Mouse (Mus musculus): ENCODE measurements around the gene Prg2. TPM values are rescaled to one million over a fixed set of nuclear protein-coding genes. Genes with fewer than 3 reads are reported as not detected.
A peak's percentile ranks its signal among the peaks of the same experiment; 100 is the strongest.

Gene Prg2
- 0.16 TPM in 1 of 2 replicates, not detected in the other for polyA plus RNA-seq (2015; fragmentation: Nextera tagmentation; extraction: Ambion mirVana)

GRCm38 (mm10) chr2:84980188-84980587 is at the start of gene Prg2:
Gene Prg2 (plus strand): TSS chr2:84980461.
- Histone ChIP-seq H3K36me3 (ENCODE audit: control insufficient read depth, insufficient read depth, low read length) (no peaks in the 10 kb centered on the region), H3K4me1 (replicated peaks; ENCODE audit: control insufficient read depth, insufficient read depth) (no peaks in the 10 kb centered on the region), H3K27ac (replicated peaks) (no peak within 1 kb of the TSS), H3K4me3 (ENCODE audit: low read depth, low read length) (no peak within 1 kb of the TSS), H3K4me2 (replicated peaks; ENCODE audit: low read depth) (no peak within 1 kb of the TSS), H3K9me3 (ENCODE audit: control insufficient read depth, low read length) (no peaks in the 10 kb centered on the region), H3K27me3 (ENCODE audit: control insufficient read depth, insufficient read depth, low read length) (no peaks in the 10 kb centered on the region), H3K9ac (ENCODE audit: low read length) (no peak within 1 kb of the TSS)
- TF ChIP-seq EP300 (optimal IDR thresholded peaks at IDR 0.05) (no peak), CTCF (IDR thresholded peaks at IDR 0.05; ENCODE audit: low read depth) (no peak)
- DNase-seq (ENCODE audit: low spot score), result no peak
- 55% methylated on average over 1 of the region's 1 CpGs for WGBS
- no peak for ATAC-seq (ENCODE audit: low FRiP score, low TSS enrichment)

GRCm38 (mm10) chr2:84933992-84934648 is 46.1 kb upstream of the Prg2 start:
- 71% methylated on average over 8 of the region's 8 CpGs for WGBS
- H3K36me3 ChIP-seq (ENCODE audit: control insufficient read depth, insufficient read depth, low read length), result no peaks in the 10 kb centered on the region
- peaks cover 3% of the 10 kb centered on the region; the same call in 1 of the 2 replicates for H3K4me1 ChIP-seq (replicated peaks; ENCODE audit: control insufficient read depth, insufficient read depth)
- DNase-seq (ENCODE audit: low spot score) (no peak), ATAC-seq (ENCODE audit: low FRiP score, low TSS enrichment) (no peak)
- H3K4me3 ChIP-seq (ENCODE audit: low read depth, low read length), result no peak overlapping the region
- no peak for TF ChIP-seq EP300 (optimal IDR thresholded peaks at IDR 0.05)
- no peak for TF ChIP-seq CTCF (IDR thresholded peaks at IDR 0.05; ENCODE audit: low read depth)
- no peaks in the 10 kb centered on the region for H3K27me3 ChIP-seq (ENCODE audit: control insufficient read depth, insufficient read depth, low read length)
- H3K9me3 ChIP-seq (ENCODE audit: control insufficient read depth, low read length), result no peaks in the 10 kb centered on the region
- no peak overlapping the region for H3K9ac ChIP-seq (ENCODE audit: low read length)
- H3K27ac ChIP-seq (replicated peaks), result no peak overlapping the region
- no peak overlapping the region for H3K4me2 ChIP-seq (replicated peaks; ENCODE audit: low read depth)

- Histone ChIP-seq H3K4me1 (replicated peaks; ENCODE audit: control insufficient read depth, insufficient read depth) (peaks cover 3% of the 10 kb centered on the region; the same call in 1 of the 2 replicates), H3K4me3 (ENCODE audit: low read depth, low read length) (no peak overlapping the region), H3K9ac (ENCODE audit: low read length) (no peak overlapping the region), H3K27me3 (ENCODE audit: control insufficient read depth, insufficient read depth, low read length) (no peaks in the 10 kb centered on the region), H3K36me3 (ENCODE audit: control insufficient read depth, insufficient read depth, low read length) (no peaks in the 10 kb centered on the region), H3K27ac (replicated peaks) (no peak overlapping the region), H3K9me3 (ENCODE audit: control insufficient read depth, low read length) (no peaks in the 10 kb centered on the region), H3K4me2 (replicated peaks; ENCODE audit: low read depth) (no peak overlapping the region)
- ATAC-seq (ENCODE audit: low FRiP score, low TSS enrichment) (no peak), DNase-seq (ENCODE audit: low spot score) (no peak)
- TF ChIP-seq CTCF (IDR thresholded peaks at IDR 0.05; ENCODE audit: low read depth) (no peak), EP300 (optimal IDR thresholded peaks at IDR 0.05) (no peak)
- 74% methylated on average over 4 of the region's 4 CpGs for WGBS
Observed at GRCm38 (mm10) chr2:84934649-84935007, 45.6 kb upstream of the Prg2 start.

GRCm38 (mm10) chr2:84935065-84935464 is 45.2 kb upstream of the Prg2 start:
- H3K36me3 ChIP-seq (ENCODE audit: control insufficient read depth, insufficient read depth, low read length), result no peaks in the 10 kb centered on the region
- DNase-seq (ENCODE audit: low spot score) (no peak), ATAC-seq (ENCODE audit: low FRiP score, low TSS enrichment) (no peak)
- no peak overlapping the region for H3K4me2 ChIP-seq (replicated peaks; ENCODE audit: low read depth)
- H3K4me3 ChIP-seq (ENCODE audit: low read depth, low read length), result no peak overlapping the region
- H3K4me1 ChIP-seq (replicated peaks; ENCODE audit: control insufficient read depth, insufficient read depth), result peaks cover 3% of the 10 kb centered on the region; the same call in 1 of the 2 replicates
- 84% methylated on average over 5 of the region's 5 CpGs for WGBS
- H3K9ac ChIP-seq (ENCODE audit: low read length), result no peak overlapping the region
- no peak overlapping the region for H3K27ac ChIP-seq (replicated peaks)
- TF ChIP-seq CTCF (IDR thresholded peaks at IDR 0.05; ENCODE audit: low read depth) (no peak), EP300 (optimal IDR thresholded peaks at IDR 0.05) (no peak)
- H3K27me3 ChIP-seq (ENCODE audit: control insufficient read depth, insufficient read depth, low read length), result no peaks in the 10 kb centered on the region
- H3K9me3 ChIP-seq (ENCODE audit: control insufficient read depth, low read length), result no peaks in the 10 kb centered on the region

- H3K27me3 ChIP-seq (ENCODE audit: control insufficient read depth, insufficient read depth, low read length), result no peaks in the 10 kb centered on the region
- no peaks in the 10 kb centered on the region for H3K36me3 ChIP-seq (ENCODE audit: control insufficient read depth, insufficient read depth, low read length)
- H3K9ac ChIP-seq (ENCODE audit: low read length), result peak within 1 kb of the TSS; percentile 69
- DNase-seq (ENCODE audit: low spot score) (peak; percentile 77), ATAC-seq (ENCODE audit: low FRiP score, low TSS enrichment) (peak; percentile 93)
- WGBS, result 11% methylated on average over 38 of the region's 38 CpGs
- H3K9me3 ChIP-seq (ENCODE audit: control insufficient read depth, low read length), result no peaks in the 10 kb centered on the region
- H3K4me2 ChIP-seq (replicated peaks; ENCODE audit: low read depth), result peak within 1 kb of the TSS; percentile 55
- peak within 1 kb of the TSS; percentile 47 for H3K4me3 ChIP-seq (ENCODE audit: low read depth, low read length)
- peak within 1 kb of the TSS; percentile 67 for H3K27ac ChIP-seq (replicated peaks)
- no peak for TF ChIP-seq EP300 (optimal IDR thresholded peaks at IDR 0.05)
- TF ChIP-seq CTCF (IDR thresholded peaks at IDR 0.05; ENCODE audit: low read depth), result peak; percentile 16; the same call in 1 of the 2 replicates
- peaks cover 3% of the 10 kb centered on the region; the same call in 1 of the 2 replicates for H3K4me1 ChIP-seq (replicated peaks; ENCODE audit: control insufficient read depth, insufficient read depth)
Observed at GRCm38 (mm10) chr2:84936474-84937429, 43.5 kb upstream of the Prg2 start, which contains the start of gene Slc43a3. Gene Slc43a3 (plus strand): TSS chr2:84936579.

All from stomach, postnatal 0 days (tissue).